Mouse (Mus musculus) spleen, adult 2 months (tissue): Measurements from ENCODE around the gene Sh3gl2.

Source experiments
- CTCF ChIP-seq: fragments of 200-500 bp; IDR thresholded peaks from 2 replicates; pipeline ENCODE4 v1.5.1; 2011; ENCODE audit warnings: mild to moderate bottlenecking, inconsistent platforms; ENCODE audit not compliant: insufficient read depth, insufficient read length, insufficient replicate concordance; ENCODE audit errors: extremely low read depth
- POLR2A ChIP-seq: fragments of 200-500 bp; IDR thresholded peaks from 2 replicates; pipeline ENCODE4 v1.6.1; 2011; ENCODE audit warnings: low read depth, low read length, inconsistent platforms

DNA sequence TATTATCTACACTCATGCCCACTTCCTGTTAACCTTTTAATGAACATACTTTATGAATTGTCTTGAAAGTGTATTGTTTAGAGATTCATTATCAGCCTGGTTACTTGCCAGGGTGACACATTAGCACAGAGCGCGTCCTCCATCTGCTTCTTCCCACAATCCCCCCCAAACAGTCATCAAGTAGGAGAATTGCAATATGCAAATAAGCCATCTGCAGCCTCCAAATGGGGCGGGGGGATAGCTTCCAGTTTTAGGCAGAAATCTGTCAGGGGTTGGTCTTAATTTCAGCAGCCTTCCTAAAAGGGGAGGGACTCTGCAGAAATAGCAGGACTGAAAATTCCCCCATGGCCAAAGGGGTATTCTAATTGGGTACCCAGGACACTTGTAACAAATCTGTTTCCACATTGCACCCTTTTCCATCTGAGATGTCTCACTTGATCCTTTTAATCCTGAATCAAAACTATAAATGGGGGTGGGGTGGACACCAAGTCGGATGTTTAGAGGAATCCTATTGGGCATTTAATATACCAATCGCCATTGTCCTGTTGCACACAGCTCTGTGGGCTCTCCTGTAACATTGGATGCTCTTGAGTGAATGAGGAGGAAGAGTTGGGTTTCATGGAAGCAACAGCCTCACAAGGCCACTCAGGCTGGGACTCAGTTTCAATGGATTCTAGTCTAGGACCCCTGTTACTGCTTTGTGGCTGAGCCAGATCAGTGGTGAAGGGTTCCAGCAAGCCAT, 51.7 kb downstream of the Sh3gl2 start:
- TF ChIP-seq CTCF, result no peak
- no peak for TF ChIP-seq POLR2A
